Mouse (Mus musculus) heart, adult 8-10 months (tissue): ENCODE measurements around the gene Gm20854. TPM values are rescaled to one million over a fixed set of nuclear protein-coding genes. Genes with fewer than 3 reads are reported as not detected.
"Not testable (repeated sequence)": the region's sequence is repeated elsewhere in the genome, so short reads cannot be mapped to it uniquely, and the experiment has no call there.

Experiments used
- DNase-seq: peaks from one replicate; pipeline ENCODE4 v3.0.0; 2022; ENCODE audit warnings: low spot score
- total RNA-seq, 4 experiments: library from RNA; stranded (reverse); gene quantifications; 2 replicates each; pipeline ENCODE4 v1.2.4; 2022

The Gm20854 gene
- total RNA-seq = not detected

GRCm38 (mm10) chrY:85530808-85531207 is at the start of gene Gm20854:
TSS of gene Gm20854 (minus strand) at chrY:85530908.
- DNase-seq = not testable (repeated sequence)
